Mouse (Mus musculus) left cerebral cortex, adult 11 months (tissue): Measurements from ENCODE around the gene Rheb.
A peak's percentile ranks its signal among the peaks of the same experiment; 100 is the strongest.
"Not testable (repeated sequence)": the region's sequence is repeated elsewhere in the genome, so short reads cannot be mapped to it uniquely, and the experiment has no call there.

Experiments used
- DNase-seq: peaks from one replicate; pipeline ENCODE4 v3.0.0; 2022; ENCODE audit warnings: low spot score

Gene Rheb

GRCm38 (mm10) chr5:24792961-24793360 lies 49.5 kb downstream of the Rheb start:
- DNase-seq, result no peak

GRCm38 (mm10) chr5:24782957-24783356 lies 59.5 kb downstream of the Rheb start:
- DNase-seq, result no peak

DNA sequence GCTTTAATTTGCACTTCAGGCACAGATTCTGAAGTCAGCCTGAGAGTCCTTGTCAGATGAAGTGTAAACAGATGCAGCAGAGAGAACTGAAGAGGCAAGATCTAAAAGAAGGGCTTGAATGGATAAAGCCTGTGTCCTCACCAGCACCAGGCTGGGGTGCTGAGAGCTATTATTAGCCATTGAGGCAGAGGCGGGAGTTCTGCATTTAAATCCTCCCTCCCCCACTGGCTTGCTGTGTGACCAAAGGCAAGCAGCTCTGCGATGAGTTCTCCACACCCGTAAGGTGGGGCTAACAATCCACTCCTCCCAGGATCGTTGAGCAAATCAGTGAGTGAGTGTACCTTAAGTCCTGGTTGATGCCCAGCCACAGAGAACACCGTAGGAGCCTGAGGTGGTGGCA lies 61.4 kb downstream of the Rheb start:
- peak; percentile 58 for DNase-seq

DNA sequence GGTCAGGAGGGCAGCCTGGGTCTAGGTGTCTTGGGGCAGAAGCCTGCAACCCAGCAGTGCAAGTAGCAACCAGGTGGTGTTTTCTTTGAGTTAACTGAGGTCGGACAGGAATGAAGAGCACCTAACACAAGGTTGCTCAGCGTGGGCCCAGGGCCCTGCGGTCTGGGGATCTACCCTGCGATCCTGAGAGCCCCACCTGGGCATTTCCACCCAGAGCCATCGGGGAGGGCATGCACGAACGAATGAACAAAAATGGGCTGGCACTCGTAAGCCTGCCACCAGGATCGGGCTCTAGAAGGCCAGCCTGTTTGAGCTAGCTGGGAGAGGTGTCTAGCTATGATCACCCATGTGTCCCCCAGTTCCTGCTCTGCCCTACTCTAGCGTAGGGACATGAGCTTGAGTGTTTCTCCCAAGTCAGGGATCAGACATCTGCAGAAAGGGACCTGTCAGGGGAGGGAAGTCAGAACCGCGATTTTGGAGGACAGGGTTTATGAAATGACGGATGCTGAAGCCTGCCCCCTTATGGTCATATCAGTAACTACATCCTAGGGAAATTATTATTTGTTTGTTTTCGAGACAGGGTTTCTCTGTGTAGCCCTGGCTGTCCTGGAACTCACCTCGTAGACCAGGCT lies 62.4 kb downstream of the Rheb start:
- DNase-seq, result no peak

GRCm38 (mm10) chr5:24779321-24779720 lies 63.1 kb downstream of the Rheb start:
- no peak for DNase-seq

DNA sequence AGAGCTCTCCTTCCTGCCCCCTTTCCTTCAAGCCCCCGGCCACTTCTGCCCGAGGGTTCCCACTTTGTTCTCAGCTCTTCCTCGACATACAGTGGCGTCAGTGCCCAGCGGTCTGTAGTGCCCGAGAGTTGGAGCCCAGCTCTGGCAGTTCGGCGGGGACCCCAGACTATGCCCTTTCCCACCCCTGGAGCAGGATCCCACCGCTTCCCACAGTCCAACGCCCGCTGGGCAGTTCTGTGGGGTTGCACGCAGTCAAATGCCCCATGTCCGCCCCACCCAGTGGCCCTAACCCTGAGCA lies 63.6 kb downstream of the Rheb start:
- DNase-seq, result no peak

- DNase-seq, result no peak
These were observed 64.2 kb downstream of the Rheb start for GRCm38 (mm10) chr5:24778082-24778842.

GRCm38 (mm10) chr5:24776681-24777080 lies 65.7 kb downstream of the Rheb start:
- no peak for DNase-seq

DNA sequence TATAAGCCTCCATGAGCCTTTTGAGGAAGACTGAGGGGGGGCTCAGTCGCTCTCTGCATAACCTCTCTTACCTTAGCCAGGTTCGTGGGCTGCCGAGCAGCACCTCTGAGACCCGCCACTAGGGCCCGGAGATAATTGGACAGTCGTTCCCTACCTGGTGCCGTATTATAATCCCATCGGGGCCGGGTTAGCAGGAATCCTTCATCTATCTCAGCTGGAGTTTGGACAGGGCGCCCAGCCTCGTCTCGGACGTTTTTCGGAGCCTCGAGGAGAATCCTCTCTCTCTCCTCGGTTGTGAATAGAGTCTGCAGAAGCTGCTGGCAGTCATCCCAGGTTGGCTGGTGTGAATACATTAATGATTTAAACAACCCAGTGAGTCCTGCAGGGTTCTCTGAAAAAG lies 67.9 kb downstream of the Rheb start:
- not testable (repeated sequence) for DNase-seq

DNA sequence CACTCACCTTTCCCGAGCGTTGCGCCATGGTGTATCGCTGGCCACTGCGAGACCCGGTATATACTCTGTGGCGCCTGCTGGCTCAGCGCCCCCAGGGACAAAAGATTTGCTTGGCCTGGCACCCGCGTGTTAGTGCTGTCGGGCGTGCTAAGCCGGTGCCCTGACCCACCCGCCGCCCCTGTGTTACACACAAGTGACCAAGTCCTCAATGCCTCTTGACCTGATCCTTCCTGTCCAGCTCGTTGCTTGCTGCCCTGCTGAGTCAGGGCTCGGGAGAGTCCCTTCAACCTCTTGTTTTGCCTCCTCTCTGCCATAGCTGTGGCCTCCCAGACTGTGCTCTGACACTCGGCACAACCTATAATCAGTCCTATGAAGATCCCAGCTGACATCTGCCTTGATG lies 84.6 kb downstream of the Rheb start, which contains the start of gene Crygn:
Gene Crygn (minus strand): TSS at position 193 of the 400 bp plus-strand sequence.
- DNase-seq, result no peak

GRCm38 (mm10) chr5:24756931-24757330 lies 85.5 kb downstream of the Rheb start:
- no peak for DNase-seq
